Mouse (Mus musculus) heart, adult 8-10 months (tissue): ENCODE measurements at regions not wholly inside any gene's neighbourhood (a gene's known extent, or its start where the extent isn't known, plus 50 kb on each side); places are given as distances from the start of the nearest gene placed in this dataset. TPM values are rescaled to one million over a fixed set of nuclear protein-coding genes. Genes with fewer than 3 reads are reported as not detected.

Experiments used
- DNase-seq: peaks from one replicate; pipeline ENCODE4 v3.0.0; 2022; ENCODE audit warnings: low spot score
- microRNA-seq: library from miRNA; unstranded; fragments of <30 nt; microRNA quantifications from one replicate; pipeline ENCODE4 v1.2.0, GENCODE M21; 2022

- DNase-seq: no peak
Measured at GRCm38 (mm10) chr8:64343600-64343999, 137.5 kb upstream of the Tll1 start.

GRCm38 (mm10) chr8:64342397-64342796 lies 136.3 kb upstream of the Tll1 start:
- DNase-seq: no peak

- DNase-seq: peak; percentile 19
Measured at GRCm38 (mm10) chr8:64337356-64337755, 131.3 kb upstream of the Tll1 start.

GRCm38 (mm10) chr8:64336546-64336945 lies 130.5 kb upstream of the Tll1 start:
- DNase-seq: no peak

GRCm38 (mm10) chr8:64335495-64335894 lies 129.4 kb upstream of the Tll1 start:
- DNase-seq: no peak

- DNase-seq: peak; percentile 13
Measured at GRCm38 (mm10) chr8:64323985-64324384, 117.9 kb upstream of the Tll1 start.

- DNase-seq: no peak
Measured at GRCm38 (mm10) chr8:64320343-64320742, 114.3 kb upstream of the Tll1 start.

- no peak for DNase-seq
Measured at GRCm38 (mm10) chr8:64319220-64319820, 113.2 kb upstream of the Tll1 start.

- DNase-seq: peak; percentile 51
Measured at GRCm38 (mm10) chr8:64318524-64319219, 112.6 kb upstream of the Tll1 start.

- no peak for DNase-seq
Measured at GRCm38 (mm10) chr8:64317815-64318214, 111.7 kb upstream of the Tll1 start.

- no peak for DNase-seq
Measured at GRCm38 (mm10) chr8:64307995-64308394, 101.9 kb upstream of the Tll1 start.

GRCm38 (mm10) chr8:64282806-64283205 lies 76.7 kb upstream of the Tll1 start:
- no peak for DNase-seq

GRCm38 (mm10) chr8:64281598-64281997 lies 75.5 kb upstream of the Tll1 start:
- no peak for DNase-seq

- DNase-seq: no peak
Measured at GRCm38 (mm10) chr8:64280391-64280790, 74.3 kb upstream of the Tll1 start.

- DNase-seq: no peak
Measured at GRCm38 (mm10) chr8:64276058-64276457, 70.0 kb upstream of the Tll1 start.

- peak; percentile 7 for DNase-seq
Measured at GRCm38 (mm10) chr8:64265304-64265945, 59.4 kb upstream of the Tll1 start.

Small RNA genes lying in the stretch of these regions (microRNA-seq; reads per million reads assigned to microRNA genes)
- not detected for gene Mir710
